Mouse (Mus musculus): ENCODE measurements around the gene Atg4a. TPM values are rescaled to one million over a fixed set of nuclear protein-coding genes. Genes with fewer than 3 reads are reported as not detected.

Gene Atg4a
- polyA plus RNA-seq, 2 experiments = 11.2 to 30.6 TPM

GRCm38 (mm10) chrX:140936271-140936670 lies 20.4 kb upstream of the Atg4a start:
- TF ChIP-seq CTCF (IDR thresholded peaks at IDR 0.05; ENCODE audit: low read depth) (no peak), EP300 (IDR thresholded peaks at IDR 0.05; ENCODE audit: low read depth) (no peak)
- no peaks in the 10 kb centered on the region for H3K36me3 ChIP-seq (replicated peaks; ENCODE audit: control insufficient read depth, insufficient read depth, low read depth)
- H3K9ac ChIP-seq (replicated peaks) = no peak overlapping the region
- no peak overlapping the region for H3K27ac ChIP-seq
- no peaks in the 10 kb centered on the region for H3K9me3 ChIP-seq (ENCODE audit: control insufficient read depth, low read length)
- WGBS (ENCODE audit: insufficient replicate concordance) = 59% methylated on average over 5 of the region's 5 CpGs
- H3K4me2 ChIP-seq (ENCODE audit: low read depth) = no peak overlapping the region
- H3K27me3 ChIP-seq (ENCODE audit: control insufficient read depth, insufficient read depth, low read length) = no peaks in the 10 kb centered on the region
- H3K4me3 ChIP-seq (ENCODE audit: insufficient read depth in 1 of 2, low read depth in 2 of 2, low read length in 2 of 2) = no peak overlapping the region
- no peak for DNase-seq (ENCODE audit: low read depth in 3 of 3, low spot score in 3 of 3)
- no peak for ATAC-seq (ENCODE audit: insufficient read depth)
- H3K4me1 ChIP-seq (replicated peaks; ENCODE audit: control insufficient read depth in 2 of 2, insufficient read depth in 2 of 2, low read length in 1 of 2) = no peaks in the 10 kb centered on the region

DNA sequence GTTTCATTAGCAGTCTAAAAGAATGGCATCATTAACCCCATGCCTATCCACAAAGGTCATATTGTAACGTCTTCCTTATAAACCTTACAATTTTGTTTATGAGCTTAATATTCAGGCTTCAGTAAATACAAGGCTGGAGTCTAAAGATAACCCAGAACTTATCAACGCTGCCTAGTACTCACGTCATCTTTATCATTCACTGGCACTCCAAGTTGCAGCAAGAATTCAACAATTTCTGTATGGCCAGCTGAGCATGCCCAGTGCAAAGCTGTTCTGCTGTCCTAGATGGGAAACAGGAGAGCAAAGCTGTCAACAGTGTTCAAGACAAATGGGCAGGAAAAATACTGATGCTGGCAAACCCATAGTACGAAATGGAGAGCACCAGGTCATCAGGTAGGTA lies 3.1 kb upstream of the Atg4a start:
- DNase-seq (ENCODE audit: low read depth in 3 of 3, low spot score in 3 of 3) (peak; percentile 60 to 67 (median 62)), ATAC-seq (ENCODE audit: insufficient read depth) (peak; percentile 74)
- Histone ChIP-seq H3K27me3 (ENCODE audit: control insufficient read depth, insufficient read depth, low read length) (no peaks in the 10 kb centered on the region), H3K9ac (replicated peaks) (peak overlapping the region; percentile 74), H3K27ac (peak overlapping the region; percentile 90), H3K4me3 (ENCODE audit: insufficient read depth in 1 of 2, low read depth in 2 of 2, low read length in 2 of 2) (peak overlapping the region; percentile 66 to 73), H3K9me3 (ENCODE audit: control insufficient read depth, low read length) (no peaks in the 10 kb centered on the region), H3K36me3 (replicated peaks; ENCODE audit: control insufficient read depth, insufficient read depth, low read depth) (no peaks in the 10 kb centered on the region), H3K4me1 (replicated peaks; ENCODE audit: control insufficient read depth in 2 of 2, insufficient read depth in 2 of 2, low read length in 1 of 2) (peaks cover 0 to 8% of the 10 kb centered on the region in 2 experiments; a peak in 2 of 4 replicates), H3K4me2 (ENCODE audit: low read depth) (peak overlapping the region; percentile 69)
- WGBS (ENCODE audit: insufficient replicate concordance) = 29% methylated on average over 4 of the region's 4 CpGs
- peak; percentile 86 for TF ChIP-seq EP300 (IDR thresholded peaks at IDR 0.05; ENCODE audit: low read depth)
- TF ChIP-seq CTCF (IDR thresholded peaks at IDR 0.05; ENCODE audit: low read depth) = no peak

DNA sequence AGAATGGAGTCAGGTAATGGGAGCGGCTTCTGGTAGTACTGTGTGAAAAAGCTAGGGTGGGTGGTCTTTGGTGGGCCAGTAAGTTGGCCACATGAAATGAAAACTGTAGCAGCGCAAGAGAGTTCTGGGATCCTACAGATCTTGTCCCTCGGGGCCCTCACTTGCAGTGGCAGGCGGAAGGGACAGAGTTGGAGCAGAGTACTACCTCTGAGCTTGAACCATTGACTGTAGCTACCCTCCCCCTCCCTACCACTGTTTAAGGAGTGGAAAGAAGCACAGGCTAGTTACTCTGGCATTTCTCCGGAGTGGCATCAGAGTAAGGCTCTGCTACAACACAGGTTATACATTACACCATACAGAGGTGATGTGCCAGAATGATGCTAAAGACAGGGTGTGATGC lies 252 bp downstream of the Atg4a start:
- H3K4me2 ChIP-seq (ENCODE audit: low read depth) = peak overlapping the region; percentile 72
- no peaks in the 10 kb centered on the region for H3K27me3 ChIP-seq (ENCODE audit: control insufficient read depth, insufficient read depth, low read length)
- TF ChIP-seq CTCF (IDR thresholded peaks at IDR 0.05; ENCODE audit: low read depth) = no peak
- TF ChIP-seq EP300 (IDR thresholded peaks at IDR 0.05; ENCODE audit: low read depth) = no peak
- peak in 1 of 3 experiments; percentile 2 for DNase-seq (ENCODE audit: low read depth in 3 of 3, low spot score in 3 of 3)
- H3K27ac ChIP-seq = no peak overlapping the region; the same call in 1 of the 2 replicates
- no peaks in the 10 kb centered on the region for H3K36me3 ChIP-seq (replicated peaks; ENCODE audit: control insufficient read depth, insufficient read depth, low read depth)
- peaks cover 0 to 8% of the 10 kb centered on the region in 2 experiments; a peak in 2 of 4 replicates for H3K4me1 ChIP-seq (replicated peaks; ENCODE audit: control insufficient read depth in 2 of 2, insufficient read depth in 2 of 2, low read length in 1 of 2)
- H3K4me3 ChIP-seq (ENCODE audit: insufficient read depth in 1 of 2, low read depth in 2 of 2, low read length in 2 of 2) = peak overlapping the region; percentile 66 to 98
- peak overlapping the region; percentile 64 for H3K9ac ChIP-seq (replicated peaks)
- WGBS (ENCODE audit: insufficient replicate concordance) = 17% methylated on average over 5 of the region's 5 CpGs
- H3K9me3 ChIP-seq (ENCODE audit: control insufficient read depth, low read length) = no peaks in the 10 kb centered on the region
- ATAC-seq (ENCODE audit: insufficient read depth) = peak; percentile 34

GRCm38 (mm10) chrX:140978943-140979342 lies 22.2 kb downstream of the Atg4a start:
- Histone ChIP-seq H3K4me1 (replicated peaks; ENCODE audit: control insufficient read depth in 2 of 2, insufficient read depth in 2 of 2, low read length in 1 of 2) (peaks cover 0 to 3% of the 10 kb centered on the region in 2 experiments; a peak in 1 of 4 replicates), H3K9me3 (ENCODE audit: control insufficient read depth, low read length) (no peaks in the 10 kb centered on the region), H3K4me3 (ENCODE audit: insufficient read depth in 1 of 2, low read depth in 2 of 2, low read length in 2 of 2) (no peak overlapping the region), H3K27ac (no peak overlapping the region), H3K27me3 (ENCODE audit: control insufficient read depth, insufficient read depth, low read length) (no peaks in the 10 kb centered on the region), H3K9ac (replicated peaks) (no peak overlapping the region), H3K4me2 (ENCODE audit: low read depth) (no peak overlapping the region), H3K36me3 (replicated peaks; ENCODE audit: control insufficient read depth, insufficient read depth, low read depth) (no peaks in the 10 kb centered on the region)
- 75% methylated on average over 1 of the region's 1 CpGs for WGBS (ENCODE audit: insufficient replicate concordance)
- DNase-seq (ENCODE audit: low read depth in 3 of 3, low spot score in 3 of 3) (no peak), ATAC-seq (ENCODE audit: insufficient read depth) (no peak)
- TF ChIP-seq CTCF (IDR thresholded peaks at IDR 0.05; ENCODE audit: low read depth) = no peak
- TF ChIP-seq EP300 (IDR thresholded peaks at IDR 0.05; ENCODE audit: low read depth) = no peak

DNA sequence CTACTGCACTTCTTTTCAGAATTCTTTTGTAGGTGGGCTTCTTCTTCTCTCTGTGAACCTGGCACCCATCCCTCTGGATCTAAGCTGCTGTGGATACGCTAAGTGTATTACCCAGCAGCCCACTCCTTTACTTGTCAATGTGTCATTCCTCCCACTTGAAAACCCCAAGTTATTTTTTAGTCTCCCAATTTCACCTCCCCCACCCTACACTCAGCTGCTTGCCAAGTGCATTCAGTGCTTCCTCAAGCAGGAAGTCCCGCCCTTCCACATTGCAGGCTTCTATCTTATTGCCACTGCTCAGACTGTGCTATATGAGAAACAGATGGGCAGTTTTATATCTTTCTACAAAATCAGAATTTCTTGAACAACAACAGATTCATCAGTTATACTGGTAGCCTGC lies 22.8 kb downstream of the Atg4a start:
- no peak overlapping the region for H3K4me2 ChIP-seq (ENCODE audit: low read depth)
- no peaks in the 10 kb centered on the region; the same call in 1 of the 2 replicates for H3K27me3 ChIP-seq (ENCODE audit: control insufficient read depth, insufficient read depth, low read length)
- peaks cover 0 to 3% of the 10 kb centered on the region in 2 experiments; a peak in 1 of 4 replicates for H3K4me1 ChIP-seq (replicated peaks; ENCODE audit: control insufficient read depth in 2 of 2, insufficient read depth in 2 of 2, low read length in 1 of 2)
- H3K9ac ChIP-seq (replicated peaks) = no peak overlapping the region
- TF ChIP-seq CTCF (IDR thresholded peaks at IDR 0.05; ENCODE audit: low read depth) (no peak), EP300 (IDR thresholded peaks at IDR 0.05; ENCODE audit: low read depth) (no peak)
- WGBS (ENCODE audit: insufficient replicate concordance) = 55% methylated on average over 2 of the region's 2 CpGs
- ATAC-seq (ENCODE audit: insufficient read depth) = no peak
- H3K27ac ChIP-seq = no peak overlapping the region
- no peaks in the 10 kb centered on the region for H3K9me3 ChIP-seq (ENCODE audit: control insufficient read depth, low read length)
- no peak for DNase-seq (ENCODE audit: low read depth in 3 of 3, low spot score in 3 of 3)
- no peak overlapping the region for H3K4me3 ChIP-seq (ENCODE audit: insufficient read depth in 1 of 2, low read depth in 2 of 2, low read length in 2 of 2)
- no peaks in the 10 kb centered on the region for H3K36me3 ChIP-seq (replicated peaks; ENCODE audit: control insufficient read depth, insufficient read depth, low read depth)
